Mouse (Mus musculus): ENCODE measurements around the gene Socs3. TPM values are rescaled to one million over a fixed set of nuclear protein-coding genes. Genes with fewer than 3 reads are reported as not detected.

The Socs3 gene
- total and polyA plus RNA-seq, 2 experiments, result 2.0 to 7.5 TPM

DNA sequence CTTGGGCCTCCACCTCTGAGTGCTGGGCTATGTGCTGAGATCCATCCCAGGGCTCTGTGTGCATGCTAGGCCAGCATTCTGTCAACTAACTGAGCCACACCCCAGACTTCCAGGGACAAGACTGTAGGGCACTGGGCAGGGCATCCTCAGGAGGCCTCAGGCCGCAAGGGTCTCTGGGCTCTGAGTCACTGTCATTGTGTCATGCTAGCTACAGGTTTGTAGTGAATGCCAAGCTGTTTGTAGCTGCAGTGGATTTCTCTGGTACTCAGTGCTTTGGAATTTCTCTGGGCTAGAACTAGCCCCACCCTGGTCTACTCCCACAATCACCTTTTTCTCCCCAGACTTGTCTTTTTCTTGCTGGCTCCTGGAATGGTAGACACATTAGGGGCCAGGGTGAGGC lies 42.7 kb upstream of the Socs3 start:
- 100% methylated on average over 1 of the region's 1 CpGs for WGBS
- Histone ChIP-seq H3K36me3 (ENCODE audit: control insufficient read depth, insufficient read depth, low read length) (no peaks in the 10 kb centered on the region), H3K9ac (ENCODE audit: low read depth, low read length) (no peak overlapping the region), H3K27me3 (ENCODE audit: control insufficient read depth, insufficient read depth, low read length) (no peaks in the 10 kb centered on the region), H3K27ac (replicated peaks; ENCODE audit: insufficient read depth, low read depth, low read length) (no peak overlapping the region), H3K4me3 (ENCODE audit: insufficient read depth, low read depth, low read length) (no peak overlapping the region), H3K79me2 (ENCODE audit: control insufficient read depth, insufficient read depth, low read length) (peaks cover 20% of the 10 kb centered on the region), H3K4me1 (ENCODE audit: control insufficient read depth, insufficient read depth, low read length) (peaks cover 8% of the 10 kb centered on the region)
- TF ChIP-seq POLR2A (IDR thresholded peaks at IDR 0.05; ENCODE audit: extremely low read depth, insufficient read depth, low read length), result no peak
- no peak for TF ChIP-seq CTCF (IDR thresholded peaks at IDR 0.05; ENCODE audit: low read depth, low read length)
- no peak for DNase-seq (ENCODE audit: extremely low read depth, low read depth, low spot score)

DNA sequence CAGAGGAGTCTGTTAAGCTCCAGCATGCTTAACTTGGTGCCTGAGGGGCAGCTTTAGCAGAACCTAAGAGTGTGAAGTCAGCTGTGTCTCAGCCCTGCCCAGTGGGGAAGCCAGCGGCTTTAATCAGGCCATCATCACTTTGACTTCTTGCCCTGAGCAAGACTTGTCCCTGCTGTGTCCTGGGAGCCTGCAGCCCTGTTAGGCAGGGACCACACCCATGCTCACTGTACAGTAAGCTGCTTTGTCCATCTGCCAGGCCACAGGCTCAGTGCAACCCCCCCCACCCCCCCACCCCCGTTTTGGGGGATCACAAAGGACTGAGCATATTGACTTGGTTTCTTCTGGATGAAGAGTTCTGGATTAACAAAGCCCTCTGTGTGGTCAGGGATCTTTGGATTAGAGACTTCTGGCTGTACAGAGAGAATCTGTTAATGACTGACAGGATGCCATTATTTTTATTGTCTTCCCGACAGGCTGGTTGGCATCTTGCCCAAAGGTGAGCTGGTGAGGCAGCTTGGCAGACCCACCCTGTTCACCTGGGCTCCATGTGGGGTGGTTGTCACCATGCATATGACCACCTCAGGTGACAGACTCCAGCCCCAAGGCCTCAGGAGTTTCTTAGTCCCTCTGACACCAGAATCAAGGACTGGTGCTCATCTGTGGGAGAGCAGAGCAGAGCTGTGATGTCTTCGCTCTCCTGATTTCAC lies 40.2 kb upstream of the Socs3 start:
- no peak for TF ChIP-seq CTCF (IDR thresholded peaks at IDR 0.05; ENCODE audit: low read depth, low read length)
- no peak for TF ChIP-seq POLR2A (IDR thresholded peaks at IDR 0.05; ENCODE audit: extremely low read depth, insufficient read depth, low read length)
- no peak for DNase-seq (ENCODE audit: extremely low read depth, low read depth, low spot score)
- Histone ChIP-seq H3K4me1 (ENCODE audit: control insufficient read depth, insufficient read depth, low read length) (peaks cover 11% of the 10 kb centered on the region), H3K27ac (replicated peaks; ENCODE audit: insufficient read depth, low read depth, low read length) (no peak overlapping the region), H3K27me3 (ENCODE audit: control insufficient read depth, insufficient read depth, low read length) (no peaks in the 10 kb centered on the region), H3K9ac (ENCODE audit: low read depth, low read length) (no peak overlapping the region), H3K36me3 (ENCODE audit: control insufficient read depth, insufficient read depth, low read length) (no peaks in the 10 kb centered on the region), H3K4me3 (ENCODE audit: insufficient read depth, low read depth, low read length) (no peak overlapping the region), H3K79me2 (ENCODE audit: control insufficient read depth, insufficient read depth, low read length) (peaks cover 28% of the 10 kb centered on the region)
- 59% methylated on average over 4 of the region's 4 CpGs for WGBS

DNA sequence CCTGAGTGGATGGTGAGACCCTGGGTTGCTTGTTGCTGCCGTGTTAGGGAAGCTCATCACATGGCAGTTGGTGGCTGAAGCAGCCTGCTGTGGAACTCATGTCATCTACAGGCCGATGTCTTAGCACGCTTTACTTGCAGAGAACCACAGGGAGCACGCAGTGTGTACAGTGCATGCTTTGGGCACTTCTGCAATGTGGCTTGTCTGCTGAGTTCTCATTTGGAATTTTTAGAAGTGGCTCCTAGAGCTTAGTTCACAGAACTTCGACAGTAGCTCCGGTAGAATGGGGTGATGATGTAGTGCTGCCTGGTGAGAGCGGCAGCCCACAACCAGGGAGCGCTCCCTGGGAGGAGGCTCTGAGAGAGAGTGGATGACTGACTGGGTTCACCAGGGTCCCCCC lies 39.0 kb upstream of the Socs3 start:
- H3K79me2 ChIP-seq (ENCODE audit: control insufficient read depth, insufficient read depth, low read length), result peaks cover 28% of the 10 kb centered on the region
- no peaks in the 10 kb centered on the region for H3K27me3 ChIP-seq (ENCODE audit: control insufficient read depth, insufficient read depth, low read length)
- H3K4me3 ChIP-seq (ENCODE audit: insufficient read depth, low read depth, low read length), result no peak overlapping the region
- H3K36me3 ChIP-seq (ENCODE audit: control insufficient read depth, insufficient read depth, low read length), result no peaks in the 10 kb centered on the region
- no peak overlapping the region for H3K27ac ChIP-seq (replicated peaks; ENCODE audit: insufficient read depth, low read depth, low read length)
- H3K4me1 ChIP-seq (ENCODE audit: control insufficient read depth, insufficient read depth, low read length), result peaks cover 11% of the 10 kb centered on the region
- TF ChIP-seq CTCF (IDR thresholded peaks at IDR 0.05; ENCODE audit: low read depth, low read length) (no peak), POLR2A (IDR thresholded peaks at IDR 0.05; ENCODE audit: extremely low read depth, insufficient read depth, low read length) (no peak)
- no peak for DNase-seq (ENCODE audit: extremely low read depth, low read depth, low spot score)
- 92% methylated on average over 8 of the region's 8 CpGs for WGBS
- no peak overlapping the region for H3K9ac ChIP-seq (ENCODE audit: low read depth, low read length)

DNA sequence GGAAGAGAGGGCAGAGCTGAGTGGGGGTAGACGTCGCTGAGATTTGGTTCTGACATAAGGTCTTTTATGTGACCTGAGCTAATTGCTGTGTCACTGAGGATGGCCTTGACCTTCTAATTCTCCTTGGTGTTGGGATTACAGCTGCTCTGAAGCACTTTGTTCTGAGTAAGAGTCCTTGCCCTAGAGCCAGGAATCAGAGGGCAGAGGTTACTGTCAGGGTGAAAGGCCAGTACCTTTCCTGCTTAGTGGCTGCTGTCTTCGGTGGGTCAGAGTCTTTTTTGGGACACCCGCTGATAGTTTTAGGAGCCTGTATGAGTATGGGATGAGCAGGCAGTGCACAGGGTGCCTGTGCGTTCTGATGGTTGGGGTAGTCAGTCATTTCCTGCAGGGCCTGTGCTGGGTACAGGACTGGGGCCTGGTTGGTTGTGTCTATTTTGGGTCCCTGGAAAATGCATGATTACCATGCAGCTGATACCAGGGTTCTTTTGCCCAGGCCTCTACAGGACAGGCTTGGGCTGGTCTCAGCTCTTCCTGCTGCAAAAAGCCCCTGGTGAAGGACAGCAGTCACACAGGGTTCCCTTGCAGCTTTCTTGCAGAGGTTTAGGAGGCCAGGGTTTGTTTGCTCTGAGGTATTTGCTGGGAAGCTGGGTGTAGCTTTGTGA lies 38.4 kb upstream of the Socs3 start:
- H3K4me1 ChIP-seq (ENCODE audit: control insufficient read depth, insufficient read depth, low read length), result peaks cover 11% of the 10 kb centered on the region
- H3K36me3 ChIP-seq (ENCODE audit: control insufficient read depth, insufficient read depth, low read length), result no peaks in the 10 kb centered on the region
- peaks cover 28% of the 10 kb centered on the region for H3K79me2 ChIP-seq (ENCODE audit: control insufficient read depth, insufficient read depth, low read length)
- H3K4me3 ChIP-seq (ENCODE audit: insufficient read depth, low read depth, low read length), result no peak overlapping the region
- TF ChIP-seq POLR2A (IDR thresholded peaks at IDR 0.05; ENCODE audit: extremely low read depth, insufficient read depth, low read length) (no peak), CTCF (IDR thresholded peaks at IDR 0.05; ENCODE audit: low read depth, low read length) (no peak)
- no peaks in the 10 kb centered on the region for H3K27me3 ChIP-seq (ENCODE audit: control insufficient read depth, insufficient read depth, low read length)
- DNase-seq (ENCODE audit: extremely low read depth, low read depth, low spot score), result peak; percentile 61
- no peak overlapping the region for H3K27ac ChIP-seq (replicated peaks; ENCODE audit: insufficient read depth, low read depth, low read length)
- no peak overlapping the region for H3K9ac ChIP-seq (ENCODE audit: low read depth, low read length)
- WGBS, result 46% methylated on average over 5 of the region's 5 CpGs

DNA sequence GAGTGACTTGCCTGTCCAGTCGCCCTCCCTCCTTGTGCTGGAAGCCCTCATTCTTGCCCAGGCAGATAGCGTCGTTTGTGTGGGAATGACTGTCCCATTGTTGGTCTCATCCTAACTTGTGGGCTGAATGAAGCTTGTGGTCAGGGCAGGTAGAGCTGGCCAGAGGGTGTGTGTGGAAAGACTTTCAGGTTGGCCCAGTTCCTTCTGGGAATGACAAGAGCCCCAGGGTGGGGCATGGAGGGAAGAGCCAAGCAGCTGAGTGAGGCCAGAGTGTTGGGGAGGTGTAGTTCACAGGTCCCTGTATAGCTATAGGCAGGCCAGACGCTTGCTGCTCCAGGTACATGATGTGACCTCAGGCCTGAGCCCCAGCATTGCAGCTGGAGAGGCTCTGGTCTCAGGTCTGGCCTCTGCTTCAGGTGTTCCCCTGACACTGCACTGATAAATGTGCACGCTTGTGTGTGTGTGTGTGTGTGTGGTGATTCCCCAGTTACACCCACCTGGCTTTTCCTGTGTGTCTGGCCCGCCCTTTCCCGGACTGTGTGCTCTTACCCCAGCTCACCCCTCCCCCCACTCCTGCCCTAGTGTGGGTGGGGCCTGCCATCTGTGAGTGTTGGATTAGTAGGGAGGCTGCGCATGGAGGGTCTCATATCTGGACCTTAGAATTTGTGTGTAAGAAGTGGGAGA lies 37.8 kb upstream of the Socs3 start:
- WGBS, result 65% methylated on average over 8 of the region's 8 CpGs
- H3K9ac ChIP-seq (ENCODE audit: low read depth, low read length), result no peak overlapping the region
- H3K4me1 ChIP-seq (ENCODE audit: control insufficient read depth, insufficient read depth, low read length), result peaks cover 11% of the 10 kb centered on the region
- H3K27me3 ChIP-seq (ENCODE audit: control insufficient read depth, insufficient read depth, low read length), result no peaks in the 10 kb centered on the region
- TF ChIP-seq CTCF (IDR thresholded peaks at IDR 0.05; ENCODE audit: low read depth, low read length) (no peak), POLR2A (IDR thresholded peaks at IDR 0.05; ENCODE audit: extremely low read depth, insufficient read depth, low read length) (no peak)
- no peak overlapping the region for H3K4me3 ChIP-seq (ENCODE audit: insufficient read depth, low read depth, low read length)
- H3K27ac ChIP-seq (replicated peaks; ENCODE audit: insufficient read depth, low read depth, low read length), result no peak overlapping the region
- no peaks in the 10 kb centered on the region for H3K36me3 ChIP-seq (ENCODE audit: control insufficient read depth, insufficient read depth, low read length)
- DNase-seq (ENCODE audit: extremely low read depth, low read depth, low spot score), result no peak
- peaks cover 28% of the 10 kb centered on the region for H3K79me2 ChIP-seq (ENCODE audit: control insufficient read depth, insufficient read depth, low read length)
